Mouse (Mus musculus) midbrain, embryonic 13.5 days (tissue): ENCODE data around the gene Lamc1. TPM values are rescaled to one million over a fixed set of nuclear protein-coding genes. Genes with fewer than 3 reads are reported as not detected.

ENCODE experiments used
- ATAC-seq: fragments of 200-750 bp; cut with Nextera tagmentation; 2 replicates; pipeline ENCODE4 v1.8.0; 2017; ENCODE audit warnings: mild to moderate bottlenecking, moderate TSS enrichment, moderate library complexity
- H3K27ac ChIP-seq: fragments of 300-500 bp; sonication (generic); 2 replicates; pipeline ENCODE4 v1.5.1; 2015; ENCODE audit warnings: inconsistent platforms, mild to moderate bottlenecking, moderate library complexity
- H3K27me3 ChIP-seq: fragments of 300-500 bp; sonication (generic); 2 replicates; pipeline ENCODE4 v1.6.1; 2015; ENCODE audit warnings: mild to moderate bottlenecking, inconsistent platforms
- H3K36me3 ChIP-seq: fragments of 300-500 bp; sonication (generic); 2 replicates; pipeline ENCODE4 v1.6.1; 2015; ENCODE audit warnings: mild to moderate bottlenecking, inconsistent platforms
- H3K4me1 ChIP-seq: fragments of 300-500 bp; sonication (generic); replicated peaks from 2 replicates; pipeline ENCODE4 v1.6.1; 2015; ENCODE audit warnings: inconsistent platforms
- H3K4me2 ChIP-seq: fragments of 300-500 bp; sonication (generic); replicated peaks from 2 replicates; pipeline ENCODE4 v1.6.1; 2015; ENCODE audit warnings: moderate library complexity, mild to moderate bottlenecking, inconsistent platforms
- H3K4me3 ChIP-seq: fragments of 300-500 bp; sonication (generic); replicated peaks from 2 replicates; pipeline ENCODE4 v1.5.1; 2015; ENCODE audit warnings: mild to moderate bottlenecking, inconsistent platforms
- H3K9ac ChIP-seq: fragments of 300-500 bp; sonication (generic); replicated peaks from 2 replicates; pipeline ENCODE4 v1.6.1; 2015; ENCODE audit warnings: mild to moderate bottlenecking, inconsistent platforms
- H3K9me3 ChIP-seq: fragments of 300-500 bp; sonication (generic); 2 replicates; pipeline ENCODE4 v1.6.1; 2016; ENCODE audit warnings: mild to moderate bottlenecking, inconsistent platforms
- WGBS: fragments of 180-500 bp; shearing (Covaris S2); methylation state at CpG from one replicate; pipeline ENCODE4 v1.1.7; 2015; 5-methylcytosine and 5-hydroxymethylcytosine counted together
- polyA plus RNA-seq: library from polyadenylated mRNA; unstranded; fragments of >200 nt; fragmentation: Nextera tagmentation; extraction: Ambion mirVana; gene quantifications from 2 replicates; pipeline ENCODE4 v1.2.1, GENCODE M21; 2015

Gene Lamc1
- polyA plus RNA-seq, result 11.3 and 14.9 TPM in 2 replicates

DNA sequence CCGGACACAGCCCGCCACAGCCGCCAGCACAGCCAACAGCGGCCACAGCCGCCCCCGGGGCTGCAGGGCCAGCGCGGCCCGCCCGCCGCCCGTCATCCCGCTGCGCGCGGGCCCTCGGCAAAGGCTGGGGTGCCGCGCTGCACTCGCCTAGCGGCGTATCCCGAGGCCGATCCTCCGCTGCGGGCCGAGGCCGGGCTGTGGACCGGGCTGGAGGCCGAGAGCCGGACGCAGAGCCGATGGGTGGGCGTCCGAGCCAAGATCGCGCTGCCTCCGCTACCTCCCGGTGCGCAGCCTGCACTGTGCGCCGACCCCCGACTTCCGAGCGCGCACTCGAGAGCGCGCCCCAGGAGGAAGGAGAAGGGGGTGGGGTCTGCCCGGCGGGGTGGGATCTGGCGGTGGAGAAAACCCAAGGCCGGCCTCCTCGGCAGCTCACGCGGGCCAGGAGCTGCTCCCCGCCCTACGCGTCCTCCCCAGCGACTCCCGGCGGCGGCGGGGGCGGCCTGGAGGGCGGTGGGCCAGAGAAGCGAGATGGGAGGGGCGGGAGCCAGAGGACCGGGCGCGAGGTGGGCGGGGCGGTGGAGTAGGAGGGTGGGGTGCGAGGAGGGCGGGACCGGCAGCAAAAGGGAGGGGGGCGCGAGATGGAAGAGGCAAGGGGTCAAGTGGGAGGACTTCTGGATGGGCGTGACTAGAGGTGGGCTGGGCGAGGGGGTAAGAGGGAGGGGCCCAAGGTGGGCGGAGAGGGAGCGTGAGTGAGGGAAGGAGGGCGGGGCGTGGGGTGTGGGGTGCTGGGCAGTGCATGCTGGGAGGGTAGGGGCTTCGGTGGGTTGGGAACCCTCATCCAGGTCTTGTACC is at the start of gene Lamc1:
TSS of gene Lamc1 (minus strand) at position 343 of the 852 bp plus-strand sequence.
- Histone ChIP-seq H3K4me2 (peak within 1 kb of the TSS; percentile 97), H3K9ac (peak within 1 kb of the TSS; percentile 93), H3K27me3 (no peaks in the 10 kb centered on the region), H3K4me1 (peaks cover 33% of the 10 kb centered on the region), H3K4me3 (peak within 1 kb of the TSS; percentile 91), H3K9me3 (no peaks in the 10 kb centered on the region), H3K27ac (peak within 1 kb of the TSS; percentile 90), H3K36me3 (no peaks in the 10 kb centered on the region)
- peak; percentile 96 for ATAC-seq
- WGBS, result under 1% methylated on average over 75 of the region's 85 CpGs

DNA sequence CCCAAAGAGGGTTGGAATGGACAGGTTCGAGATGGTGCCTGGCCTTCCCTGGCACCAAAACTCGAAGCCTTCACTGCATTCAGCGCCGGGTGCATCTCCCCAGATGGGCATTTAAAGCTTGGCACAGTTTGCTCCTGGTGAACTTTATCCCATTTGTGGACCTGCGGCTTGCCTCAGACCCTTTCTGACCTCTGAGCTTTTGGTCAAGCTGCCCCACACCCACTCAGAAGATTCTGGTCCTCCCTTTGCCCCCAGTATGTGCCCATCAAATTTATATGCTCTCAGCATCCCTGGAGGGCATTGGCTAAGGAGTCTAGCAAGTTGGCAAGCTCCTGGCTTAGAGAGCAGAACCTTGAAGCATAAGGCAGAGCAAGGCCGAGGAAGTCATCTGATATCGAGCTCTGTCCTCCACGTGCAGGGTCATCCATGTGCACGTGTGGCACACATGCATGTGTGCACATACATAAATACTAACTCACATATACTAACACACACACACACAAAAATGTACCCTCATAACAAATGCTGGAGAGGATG is 48.2 kb upstream of the Lamc1 start:
- Histone ChIP-seq H3K27ac (no peak overlapping the region), H3K9ac (no peak overlapping the region), H3K4me3 (no peak overlapping the region), H3K9me3 (no peaks in the 10 kb centered on the region), H3K27me3 (no peaks in the 10 kb centered on the region), H3K4me1 (no peaks in the 10 kb centered on the region), H3K36me3 (no peaks in the 10 kb centered on the region), H3K4me2 (no peak overlapping the region)
- WGBS, result 92% methylated on average over 9 of the region's 9 CpGs
- ATAC-seq, result no peak

DNA sequence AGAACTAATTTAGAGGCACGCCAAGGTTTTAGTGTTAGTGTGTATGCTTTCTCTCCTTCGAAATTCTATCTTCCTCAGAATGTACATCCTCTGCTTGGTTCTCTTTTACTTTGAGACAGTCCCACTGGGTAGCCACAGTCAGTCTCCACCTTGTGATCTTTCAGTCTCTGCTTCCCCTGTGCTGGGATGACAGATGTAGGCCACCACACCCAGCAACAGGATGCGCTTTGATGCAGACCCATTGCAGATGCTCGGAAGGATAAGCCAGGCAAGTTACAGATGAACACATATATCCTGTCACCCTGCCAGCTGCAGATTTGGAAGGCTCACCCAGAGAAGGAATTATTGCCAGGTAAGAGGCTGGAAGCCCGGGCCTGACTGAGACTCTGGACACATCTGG is 47.2 kb upstream of the Lamc1 start:
- Histone ChIP-seq H3K9me3 (no peaks in the 10 kb centered on the region), H3K4me1 (no peaks in the 10 kb centered on the region), H3K27me3 (no peaks in the 10 kb centered on the region), H3K9ac (no peak overlapping the region), H3K4me3 (no peak overlapping the region), H3K36me3 (no peaks in the 10 kb centered on the region), H3K4me2 (no peak overlapping the region), H3K27ac (no peak overlapping the region)
- 83% methylated on average over 5 of the region's 5 CpGs for WGBS
- ATAC-seq, result no peak

DNA sequence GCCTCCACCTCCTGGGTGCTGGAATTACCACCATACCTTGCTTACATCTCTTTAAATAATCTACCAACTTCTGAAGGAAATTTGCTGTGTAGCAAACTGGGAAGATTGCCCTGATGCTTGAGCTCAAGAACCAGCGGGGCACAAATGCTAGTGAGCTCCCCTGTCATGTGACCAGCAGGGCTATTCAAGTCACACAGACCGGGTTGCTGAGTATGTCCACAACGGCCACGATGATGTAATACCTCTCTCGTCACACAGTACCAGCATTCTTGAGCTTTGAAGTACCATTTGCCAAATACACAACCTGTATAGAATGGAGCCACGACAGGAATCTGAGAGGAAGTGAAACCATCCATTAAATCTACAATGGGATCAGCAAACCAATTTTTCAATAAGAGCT is 46.0 kb upstream of the Lamc1 start:
- 63% methylated on average over 6 of the region's 6 CpGs for WGBS
- H3K9ac ChIP-seq, result no peak overlapping the region
- H3K27me3 ChIP-seq, result no peaks in the 10 kb centered on the region
- no peak overlapping the region for H3K4me3 ChIP-seq
- H3K4me1 ChIP-seq, result no peaks in the 10 kb centered on the region
- H3K27ac ChIP-seq, result no peak overlapping the region
- H3K9me3 ChIP-seq, result no peaks in the 10 kb centered on the region
- no peak for ATAC-seq
- no peak overlapping the region for H3K4me2 ChIP-seq
- H3K36me3 ChIP-seq, result no peaks in the 10 kb centered on the region

DNA sequence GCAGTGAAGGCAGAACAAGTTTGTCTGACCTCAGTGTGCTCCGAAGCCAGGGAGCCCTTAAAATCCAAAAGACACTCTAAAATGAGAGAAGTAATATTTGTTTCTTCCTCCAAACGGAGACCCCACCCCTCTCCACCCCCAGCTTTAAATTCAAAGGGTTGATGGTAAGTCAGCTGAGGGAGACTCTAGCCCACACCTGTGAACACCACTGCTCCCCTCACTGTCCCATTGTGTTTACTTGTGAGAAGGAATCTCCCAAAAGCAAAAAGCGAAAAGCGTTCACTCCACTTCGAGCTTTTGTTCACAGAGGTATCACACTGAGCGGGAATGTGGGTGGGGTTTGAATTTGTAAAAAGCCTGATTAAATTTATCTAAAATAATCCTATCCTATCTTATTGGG is 43.9 kb upstream of the Lamc1 start:
- no peak overlapping the region for H3K4me2 ChIP-seq
- no peaks in the 10 kb centered on the region for H3K4me1 ChIP-seq
- H3K36me3 ChIP-seq, result no peaks in the 10 kb centered on the region
- no peaks in the 10 kb centered on the region for H3K9me3 ChIP-seq
- H3K27ac ChIP-seq, result no peak overlapping the region
- H3K27me3 ChIP-seq, result no peaks in the 10 kb centered on the region
- ATAC-seq, result no peak
- H3K4me3 ChIP-seq, result no peak overlapping the region
- WGBS, result 17% methylated on average over 6 of the region's 6 CpGs
- no peak overlapping the region for H3K9ac ChIP-seq

DNA sequence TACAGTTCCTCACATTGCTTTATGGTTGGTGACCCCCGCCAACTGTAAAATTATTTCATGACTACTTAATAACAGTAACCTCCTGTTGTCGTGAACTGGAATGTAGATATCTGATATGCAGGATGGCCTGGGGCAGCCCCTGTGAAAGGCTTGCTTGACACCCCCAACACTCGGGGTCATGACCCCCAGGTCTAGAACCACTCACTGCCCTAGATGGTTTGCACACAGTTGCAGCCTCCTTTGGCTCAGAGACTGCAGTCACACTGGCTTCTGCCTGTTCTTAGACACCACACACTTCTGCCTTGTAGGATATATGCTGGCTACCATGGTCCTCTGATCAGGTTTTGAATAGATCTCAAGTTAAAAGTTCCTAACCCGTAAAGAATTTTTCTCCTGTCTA is 41.5 kb upstream of the Lamc1 start:
- no peaks in the 10 kb centered on the region for H3K9me3 ChIP-seq
- H3K27me3 ChIP-seq, result no peaks in the 10 kb centered on the region
- H3K4me2 ChIP-seq, result no peak overlapping the region
- no peak for ATAC-seq
- H3K4me1 ChIP-seq, result no peaks in the 10 kb centered on the region
- no peak overlapping the region for H3K9ac ChIP-seq
- H3K4me3 ChIP-seq, result no peak overlapping the region
- WGBS, result 88% methylated on average over 4 of the region's 4 CpGs
- H3K27ac ChIP-seq, result no peak overlapping the region
- H3K36me3 ChIP-seq, result no peaks in the 10 kb centered on the region

DNA sequence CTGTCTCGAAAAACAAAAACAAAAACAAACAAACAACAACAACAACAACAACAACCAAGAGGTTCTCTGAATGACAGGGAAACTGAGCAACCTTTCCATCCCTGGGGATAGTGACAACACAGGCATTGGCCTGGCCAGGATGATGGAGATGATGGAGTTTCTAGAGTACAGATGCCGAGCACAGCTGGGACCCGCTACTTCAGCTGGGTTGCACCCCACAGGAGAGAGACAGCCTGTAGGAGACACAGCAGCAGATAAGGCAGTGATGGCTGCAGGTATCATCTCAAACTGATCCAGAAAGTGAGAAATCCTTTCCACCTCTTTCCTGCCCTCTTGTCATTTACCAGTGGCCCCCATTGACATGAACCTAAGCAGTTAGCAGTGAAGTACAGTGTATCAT is 39.3 kb upstream of the Lamc1 start:
- H3K9me3 ChIP-seq, result no peaks in the 10 kb centered on the region
- no peaks in the 10 kb centered on the region for H3K27me3 ChIP-seq
- no peak overlapping the region for H3K9ac ChIP-seq
- 82% methylated on average over 3 of the region's 3 CpGs for WGBS
- no peak overlapping the region for H3K4me2 ChIP-seq
- no peak overlapping the region for H3K27ac ChIP-seq
- ATAC-seq, result no peak
- no peaks in the 10 kb centered on the region for H3K4me1 ChIP-seq
- H3K36me3 ChIP-seq, result no peaks in the 10 kb centered on the region
- H3K4me3 ChIP-seq, result no peak overlapping the region

DNA sequence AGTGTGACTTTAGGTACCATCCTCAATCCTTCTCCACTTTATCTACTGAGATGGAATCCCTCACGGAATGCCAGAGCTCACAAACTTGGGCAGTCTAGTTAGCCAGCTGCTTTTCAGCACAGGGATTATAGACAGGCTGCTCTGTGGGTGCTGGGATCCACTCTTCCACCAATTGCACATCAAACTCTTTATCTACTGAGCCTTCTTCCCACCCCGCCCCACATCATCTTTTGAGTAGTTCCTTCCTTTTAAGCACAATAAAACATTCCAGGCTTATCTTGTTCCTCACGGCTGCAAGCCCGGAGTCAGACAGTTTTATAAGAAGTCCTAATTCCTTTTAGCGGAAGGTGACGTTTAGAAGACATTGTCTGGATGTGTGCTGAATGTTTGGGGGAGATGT is 36.4 kb upstream of the Lamc1 start:
- H3K4me3 ChIP-seq, result no peak overlapping the region
- no peaks in the 10 kb centered on the region for H3K27me3 ChIP-seq
- no peak overlapping the region for H3K9ac ChIP-seq
- no peak overlapping the region for H3K27ac ChIP-seq
- 78% methylated on average over 6 of the region's 6 CpGs for WGBS
- no peak overlapping the region for H3K4me2 ChIP-seq
- no peaks in the 10 kb centered on the region for H3K4me1 ChIP-seq
- H3K36me3 ChIP-seq, result no peaks in the 10 kb centered on the region
- H3K9me3 ChIP-seq, result no peaks in the 10 kb centered on the region
- no peak for ATAC-seq

DNA sequence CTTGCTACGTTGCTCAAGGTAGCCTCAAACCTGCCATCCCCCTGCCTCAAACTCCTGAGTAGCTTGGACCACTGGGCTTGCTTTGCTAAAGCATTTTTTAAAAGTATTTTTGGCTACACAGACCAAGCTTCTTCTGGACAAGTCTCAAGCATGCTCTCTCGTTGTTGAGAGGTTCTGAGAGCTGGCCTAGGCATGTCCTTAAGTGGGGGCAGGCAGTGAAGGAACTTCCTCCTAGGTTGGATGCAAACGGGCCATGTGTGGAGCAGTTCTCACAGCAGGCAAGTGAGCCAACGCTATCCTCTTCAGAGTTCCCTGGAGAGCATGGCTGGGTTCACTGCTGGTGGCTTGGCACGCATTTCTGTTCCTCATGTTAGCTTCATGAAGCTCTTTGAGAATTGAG is 34.5 kb upstream of the Lamc1 start:
- Histone ChIP-seq H3K36me3 (no peaks in the 10 kb centered on the region), H3K27ac (no peak overlapping the region), H3K9ac (no peak overlapping the region), H3K4me2 (no peak overlapping the region), H3K4me1 (no peaks in the 10 kb centered on the region), H3K4me3 (no peak overlapping the region), H3K27me3 (no peaks in the 10 kb centered on the region), H3K9me3 (no peaks in the 10 kb centered on the region)
- no peak for ATAC-seq
- 74% methylated on average over 5 of the region's 5 CpGs for WGBS

DNA sequence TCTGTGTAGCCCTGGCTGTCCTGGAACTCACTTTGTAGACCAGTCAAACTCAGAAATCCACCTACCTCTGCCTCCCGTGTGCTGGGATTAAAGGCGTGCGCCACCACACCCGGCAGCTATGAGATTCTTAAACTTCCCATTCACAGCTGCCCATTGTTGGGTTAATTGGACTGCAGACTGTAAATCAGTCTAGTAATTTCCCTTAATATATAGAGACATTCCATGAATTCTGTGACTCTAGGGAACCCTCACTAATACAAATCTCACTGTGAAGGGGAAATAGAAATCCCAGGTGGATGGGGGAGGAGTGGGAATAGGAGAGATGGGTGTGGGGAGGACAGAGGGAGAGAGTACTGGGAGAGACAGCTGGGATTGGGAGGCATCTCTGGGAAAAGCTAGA is 29.3 kb upstream of the Lamc1 start:
- H3K27me3 ChIP-seq, result no peaks in the 10 kb centered on the region
- H3K4me1 ChIP-seq, result no peaks in the 10 kb centered on the region
- ATAC-seq, result no peak
- no peak overlapping the region for H3K9ac ChIP-seq
- H3K27ac ChIP-seq, result no peak overlapping the region
- no peaks in the 10 kb centered on the region for H3K36me3 ChIP-seq
- H3K4me2 ChIP-seq, result no peak overlapping the region
- no peak overlapping the region for H3K4me3 ChIP-seq
- H3K9me3 ChIP-seq, result no peaks in the 10 kb centered on the region
- 83% methylated on average over 4 of the region's 4 CpGs for WGBS

DNA sequence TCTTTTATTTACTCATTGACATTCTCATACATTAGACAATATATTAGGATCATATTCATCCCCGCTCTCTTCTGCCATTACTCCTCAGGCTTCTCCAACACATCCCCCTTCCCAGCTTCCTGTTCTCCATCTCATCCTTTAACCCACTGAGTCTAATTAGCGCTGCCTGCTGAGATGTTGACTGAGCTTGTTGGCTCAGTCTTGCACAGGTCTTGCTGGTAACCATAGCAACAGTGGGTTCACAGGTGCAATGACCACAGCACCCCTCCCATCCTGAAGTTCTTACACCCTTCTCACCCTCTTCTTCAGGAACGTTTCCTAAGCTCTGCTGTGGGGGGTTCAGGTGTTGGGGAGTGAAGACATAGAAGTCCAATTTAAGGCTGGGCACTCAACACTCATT is 28.0 kb upstream of the Lamc1 start:
- no peaks in the 10 kb centered on the region for H3K36me3 ChIP-seq
- H3K4me2 ChIP-seq, result no peak overlapping the region
- no peak overlapping the region for H3K4me3 ChIP-seq
- no peak for ATAC-seq
- WGBS, result 48% methylated on average over 3 of the region's 3 CpGs
- no peaks in the 10 kb centered on the region for H3K27me3 ChIP-seq
- H3K9ac ChIP-seq, result no peak overlapping the region
- H3K4me1 ChIP-seq, result no peaks in the 10 kb centered on the region
- H3K9me3 ChIP-seq, result no peaks in the 10 kb centered on the region
- no peak overlapping the region for H3K27ac ChIP-seq

DNA sequence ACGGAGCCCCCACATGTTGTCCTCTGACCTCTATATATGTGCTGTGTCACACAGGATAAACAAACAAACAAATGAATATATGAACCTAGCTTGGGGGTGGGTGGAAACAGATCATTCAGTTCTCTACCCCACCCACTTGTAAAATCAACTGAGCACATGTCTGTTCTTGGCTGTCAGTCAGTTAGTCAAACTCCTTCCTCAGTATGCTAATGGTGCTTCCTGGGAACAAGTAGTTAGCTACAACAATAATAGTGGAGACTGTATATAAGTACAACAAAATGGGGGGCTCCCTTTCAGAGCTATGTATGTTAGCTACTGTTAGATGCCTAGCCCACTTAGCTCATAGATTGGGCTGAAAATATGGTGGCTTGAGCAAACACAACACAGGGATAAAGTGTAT is 24.6 kb upstream of the Lamc1 start:
- WGBS, result 94% methylated on average over 1 of the region's 1 CpGs
- Histone ChIP-seq H3K9me3 (no peaks in the 10 kb centered on the region), H3K4me3 (no peak overlapping the region), H3K4me2 (no peak overlapping the region), H3K36me3 (no peaks in the 10 kb centered on the region), H3K27ac (no peak overlapping the region), H3K4me1 (0 out of 2 replicates have a peak, but pooled peaks cover 6% of the 10 kb centered on the region), H3K27me3 (peaks cover 4% of the 10 kb centered on the region; the same call in 1 of the 2 replicates), H3K9ac (no peak overlapping the region)
- ATAC-seq, result no peak
